Mouse (Mus musculus) lung, embryonic 15.5 days (tissue): ENCODE results near the gene Pnp. TPM values are rescaled to one million over a fixed set of nuclear protein-coding genes. Genes with fewer than 3 reads are reported as not detected.
"Not testable (repeated sequence)": the region's sequence is repeated elsewhere in the genome, so short reads cannot be mapped to it uniquely, and the experiment has no call there.

Source experiments
- ATAC-seq: fragments of 200-750 bp; cut with Nextera tagmentation; 2 replicates; pipeline ENCODE4 v1.8.0; 2017; ENCODE audit warnings: moderate number of reproducible peaks, borderline replicate concordance; ENCODE audit not compliant: low FRiP score, low TSS enrichment; ENCODE audit errors: extremely low read depth
- H3K27ac ChIP-seq: fragments of 300-500 bp; sonication (generic); 2 replicates; pipeline ENCODE4 v1.5.1; 2015; ENCODE audit warnings: moderate library complexity, mild to moderate bottlenecking, inconsistent platforms
- H3K27me3 ChIP-seq: fragments of 300-500 bp; sonication (generic); 2 replicates; pipeline ENCODE4 v1.6.1; 2015; ENCODE audit warnings: inconsistent platforms
- H3K36me3 ChIP-seq: fragments of 300-500 bp; sonication (generic); 2 replicates; pipeline ENCODE4 v1.6.1; 2015; ENCODE audit warnings: inconsistent platforms
- H3K4me1 ChIP-seq: fragments of 300-500 bp; sonication (generic); 2 replicates; pipeline ENCODE4 v1.6.1; 2015; ENCODE audit warnings: inconsistent platforms
- H3K4me2 ChIP-seq: fragments of 300-500 bp; sonication (generic); 2 replicates; pipeline ENCODE4 v1.6.1; 2015; ENCODE audit warnings: inconsistent platforms, mild to moderate bottlenecking, moderate library complexity
- H3K4me3 ChIP-seq: fragments of 300-500 bp; sonication (generic); 2 replicates; pipeline ENCODE4 v1.5.1; 2015; ENCODE audit warnings: mild to moderate bottlenecking, inconsistent platforms
- H3K9ac ChIP-seq: fragments of 300-500 bp; sonication (generic); 2 replicates; pipeline ENCODE4 v1.6.1; 2015; ENCODE audit warnings: inconsistent platforms
- H3K9me3 ChIP-seq: fragments of 300-500 bp; sonication (generic); 2 replicates; pipeline ENCODE4 v1.6.1; 2016; ENCODE audit warnings: inconsistent platforms
- WGBS: fragments of 180-500 bp; shearing (Covaris S2); methylation state at CpG from one replicate; pipeline ENCODE4 v1.1.7; 2015; 5-methylcytosine and 5-hydroxymethylcytosine counted together
- polyA plus RNA-seq: library from polyadenylated mRNA; unstranded; fragments of >200 nt; fragmentation: Nextera tagmentation; extraction: Ambion mirVana; gene quantifications from 2 replicates; pipeline ENCODE4 v1.2.1, GENCODE M21; 2015

Gene Pnp
- polyA plus RNA-seq, 1 experiment from 2014 or later: 68.1 TPM

GRCm38 (mm10) chr14:50987668-50988067 lies 56.8 kb downstream of the Pnp start:
- WGBS: 84% methylated on average over 2 of the region's 2 CpGs
- Histone ChIP-seq H3K27me3 (no peaks in the 10 kb centered on the region), H3K4me1 (no peaks in the 10 kb centered on the region), H3K36me3 (no peaks in the 10 kb centered on the region), H3K4me3 (no peak overlapping the region), H3K27ac (no peak overlapping the region), H3K4me2 (no peak overlapping the region), H3K9ac (no peak overlapping the region), H3K9me3 (no peaks in the 10 kb centered on the region)
- ATAC-seq: no peak

GRCm38 (mm10) chr14:50991037-50991436 lies 60.2 kb downstream of the Pnp start:
- Histone ChIP-seq H3K27ac (no peak overlapping the region), H3K4me2 (no peak overlapping the region), H3K9me3 (no peaks in the 10 kb centered on the region), H3K9ac (no peak overlapping the region), H3K27me3 (no peaks in the 10 kb centered on the region), H3K4me1 (no peaks in the 10 kb centered on the region), H3K4me3 (no peak overlapping the region), H3K36me3 (no peaks in the 10 kb centered on the region)
- 75% methylated on average over 3 of the region's 3 CpGs for WGBS
- ATAC-seq: no peak

- no peak for ATAC-seq
- WGBS: 49% methylated on average over 3 of the region's 3 CpGs
- H3K36me3 ChIP-seq: no peaks in the 10 kb centered on the region
- H3K27me3 ChIP-seq: no peaks in the 10 kb centered on the region
- H3K9me3 ChIP-seq: no peaks in the 10 kb centered on the region
- no peak overlapping the region for H3K9ac ChIP-seq
- no peak overlapping the region for H3K4me2 ChIP-seq
- H3K27ac ChIP-seq: 0 out of 2 replicates have a peak overlapping the region, but pooled peaks have one; percentile 37
- H3K4me3 ChIP-seq: no peak overlapping the region
- peaks cover 4% of the 10 kb centered on the region; the same call in 1 of the 2 replicates for H3K4me1 ChIP-seq
Measured at GRCm38 (mm10) chr14:50997088-50997487, 66.2 kb downstream of the Pnp start.

GRCm38 (mm10) chr14:50997999-50998666 lies 67.3 kb downstream of the Pnp start:
- Histone ChIP-seq H3K9me3 (no peaks in the 10 kb centered on the region), H3K9ac (no peak overlapping the region), H3K4me2 (no peak overlapping the region), H3K4me3 (no peak overlapping the region), H3K27me3 (no peaks in the 10 kb centered on the region), H3K27ac (peak overlapping the region; percentile 56; the same call in 1 of the 2 replicates), H3K4me1 (peaks cover 4% of the 10 kb centered on the region; the same call in 1 of the 2 replicates), H3K36me3 (no peaks in the 10 kb centered on the region)
- ATAC-seq: peak; percentile 31; the same call in 1 of the 2 replicates
- 43% methylated on average over 2 of the region's 2 CpGs for WGBS

- peak within 1 kb of the TSS; percentile 94 for H3K27ac ChIP-seq
- 62% methylated on average over 8 of the region's 8 CpGs for WGBS
- H3K4me3 ChIP-seq: no peak within 1 kb of the TSS
- no peak for ATAC-seq
- H3K27me3 ChIP-seq: no peaks in the 10 kb centered on the region
- H3K4me1 ChIP-seq: peaks cover 12% of the 10 kb centered on the region
- no peak within 1 kb of the TSS; the same call in 1 of the 2 replicates for H3K4me2 ChIP-seq
- H3K9me3 ChIP-seq: no peaks in the 10 kb centered on the region
- no peaks in the 10 kb centered on the region for H3K36me3 ChIP-seq
- no peak within 1 kb of the TSS for H3K9ac ChIP-seq
Measured at GRCm38 (mm10) chr14:51007152-51007801, 76.4 kb downstream of the Pnp start, which contains the start of gene Rnase10. Gene Rnase10, plus strand, starts transcription at chr14:51007751.

GRCm38 (mm10) chr14:51007914-51008713 lies 77.2 kb downstream of the Pnp start:
- H3K4me1 ChIP-seq: peaks cover 12% of the 10 kb centered on the region

GRCm38 (mm10) chr14:51008781-51009180 lies 77.9 kb downstream of the Pnp start:
- H3K9ac ChIP-seq: no peak overlapping the region
- H3K4me3 ChIP-seq: no peak overlapping the region
- no peaks in the 10 kb centered on the region for H3K36me3 ChIP-seq
- H3K27me3 ChIP-seq: no peaks in the 10 kb centered on the region
- 57% methylated on average over 4 of the region's 4 CpGs for WGBS
- peaks cover 12% of the 10 kb centered on the region for H3K4me1 ChIP-seq
- ATAC-seq: no peak
- H3K9me3 ChIP-seq: no peaks in the 10 kb centered on the region
- no peak overlapping the region; the same call in 1 of the 2 replicates for H3K4me2 ChIP-seq
- H3K27ac ChIP-seq: peak overlapping the region; percentile 94

More at GRCm38 (mm10) chr14:51007914-51008713, 77.2 kb downstream of the Pnp start:
- Histone ChIP-seq H3K4me3 (no peak overlapping the region), H3K9me3 (no peaks in the 10 kb centered on the region), H3K4me2 (no peak overlapping the region; the same call in 1 of the 2 replicates), H3K9ac (no peak overlapping the region), H3K27ac (peak overlapping the region; percentile 94), H3K27me3 (no peaks in the 10 kb centered on the region), H3K36me3 (no peaks in the 10 kb centered on the region)
- peak; percentile 94 for ATAC-seq
- WGBS: 42% methylated on average over 13 of the region's 13 CpGs

GRCm38 (mm10) chr14:51009572-51009971 lies 78.7 kb downstream of the Pnp start:
- Histone ChIP-seq H3K27ac (peak overlapping the region; percentile 94), H3K36me3 (no peaks in the 10 kb centered on the region), H3K4me2 (no peak overlapping the region), H3K4me3 (no peak overlapping the region), H3K9ac (no peak overlapping the region), H3K9me3 (no peaks in the 10 kb centered on the region), H3K4me1 (peaks cover 12% of the 10 kb centered on the region), H3K27me3 (no peaks in the 10 kb centered on the region)
- WGBS: 78% methylated on average over 6 of the region's 6 CpGs
- no peak for ATAC-seq

GRCm38 (mm10) chr14:51014724-51015123 lies 83.8 kb downstream of the Pnp start:
- not testable (repeated sequence) for ATAC-seq, H3K4me3 ChIP-seq
- 74% methylated on average over 3 of the region's 3 CpGs for WGBS

More at GRCm38 (mm10) chr14:51014724-51015123, 83.8 kb downstream of the Pnp start:
- not testable (repeated sequence) for H3K4me2 ChIP-seq, H3K4me1 ChIP-seq, H3K27ac ChIP-seq, H3K9me3 ChIP-seq, H3K9ac ChIP-seq, H3K36me3 ChIP-seq, H3K27me3 ChIP-seq
